Mouse (Mus musculus) cortical plate, adult 2 months (tissue): ENCODE measurements around the gene Borcs7.

ENCODE experiments used
- CTCF ChIP-seq: fragments of 200-500 bp; IDR thresholded peaks from 2 replicates; pipeline ENCODE4 v1.5.1; 2011; ENCODE audit warnings: mild to moderate bottlenecking, control low read depth, low read length; ENCODE audit not compliant: insufficient read depth; ENCODE audit errors: extremely low read depth
- POLR2A ChIP-seq: fragments of 200-500 bp; IDR thresholded peaks from 2 replicates; pipeline ENCODE4 v1.6.1; 2011; ENCODE audit warnings: mild to moderate bottlenecking, low read length, control low read depth; ENCODE audit not compliant: insufficient read depth; ENCODE audit errors: extremely low read depth

DNA sequence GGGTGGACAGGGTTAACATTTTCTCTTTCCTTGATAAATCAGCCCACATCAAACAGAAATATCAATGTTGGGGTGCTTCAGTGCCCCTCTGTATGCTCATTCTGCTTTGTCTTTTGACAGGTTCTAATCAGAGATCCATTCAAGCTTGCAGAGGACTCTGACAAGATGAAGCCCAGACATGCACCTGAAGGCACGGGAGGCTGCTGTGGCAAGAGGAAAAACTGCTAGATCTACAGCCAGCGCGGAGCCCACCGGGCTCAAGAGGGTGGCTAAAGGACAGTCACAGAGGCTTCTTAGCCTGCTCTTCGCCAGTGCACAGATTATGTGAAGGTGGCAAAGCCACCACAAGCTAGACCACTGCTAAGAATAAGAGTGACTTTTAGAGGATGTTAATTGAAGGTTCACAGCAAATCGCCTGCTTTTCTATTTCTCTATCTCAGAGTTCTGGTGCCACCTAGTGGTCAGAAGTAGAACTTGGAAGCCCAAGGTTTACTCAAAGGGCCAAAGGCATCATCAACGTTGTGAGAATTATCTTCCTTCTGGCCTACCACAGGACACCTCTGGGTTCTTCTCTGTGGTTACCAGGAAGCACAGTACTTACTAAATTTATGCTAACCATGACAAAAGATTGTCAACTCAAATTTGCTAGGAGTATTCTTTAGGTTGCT lies 50.8 kb downstream of the Borcs7 start:
- TF ChIP-seq CTCF (peak; percentile 71), POLR2A (no peak)
